Mouse (Mus musculus): ENCODE measurements around the gene Cct7. TPM values are rescaled to one million over a fixed set of nuclear protein-coding genes. Genes with fewer than 3 reads are reported as not detected.

Gene Cct7
- polyA plus RNA-seq, 1 experiment, result 166 TPM

DNA sequence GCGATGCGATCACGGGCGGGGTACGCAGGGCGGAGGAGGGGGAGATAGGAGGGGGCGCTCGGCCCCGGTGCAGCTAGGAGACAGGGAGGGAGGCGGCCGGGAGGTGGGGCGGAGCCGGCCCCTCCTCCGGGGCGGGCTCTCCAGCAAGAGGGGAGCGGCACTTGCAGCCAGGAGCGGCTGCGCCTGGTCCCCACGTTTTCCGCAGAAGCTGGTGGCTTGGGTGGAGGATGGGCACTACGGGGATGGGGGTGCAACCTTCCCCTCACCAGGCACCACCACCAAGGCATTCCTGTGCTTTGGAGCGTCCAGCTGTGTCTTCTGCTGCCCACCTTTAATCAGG is 51.6 kb downstream of the Cct7 start, which contains the start of gene Fbxo41:
Fbxo41 (minus strand) TSS at position 84 of the 340 bp plus-strand sequence.
- no peaks in the 10 kb centered on the region for H3K4me1 ChIP-seq (replicated peaks; ENCODE audit: control insufficient read depth, insufficient read depth, low read length)
- 6% methylated on average over 21 of the region's 22 CpGs for WGBS
- H3K27me3 ChIP-seq (ENCODE audit: control insufficient read depth, insufficient read depth, low read length), result peaks cover 13% of the 10 kb centered on the region; the same call in 1 of the 2 replicates
- H3K36me3 ChIP-seq (ENCODE audit: control insufficient read depth, insufficient read depth, low read length), result no peaks in the 10 kb centered on the region
- H3K27ac ChIP-seq (ENCODE audit: control insufficient read depth, insufficient read depth, low read length), result no peak within 1 kb of the TSS; the same call in 1 of the 2 replicates
- no peak for TF ChIP-seq CTCF (IDR thresholded peaks at IDR 0.05; ENCODE audit: borderline replicate concordance, control insufficient read depth, extremely low read depth, insufficient read depth, low read length, poor library complexity)
- no peak for TF ChIP-seq POLR2A (IDR thresholded peaks at IDR 0.05; ENCODE audit: control insufficient read depth, extremely low read depth, insufficient read depth, low read length, poor library complexity)
- H3K4me3 ChIP-seq (ENCODE audit: control insufficient read depth, insufficient read depth, low read length), result peak within 1 kb of the TSS; percentile 15; the same call in 1 of the 2 replicates
- DNase-seq, result no peak

DNA sequence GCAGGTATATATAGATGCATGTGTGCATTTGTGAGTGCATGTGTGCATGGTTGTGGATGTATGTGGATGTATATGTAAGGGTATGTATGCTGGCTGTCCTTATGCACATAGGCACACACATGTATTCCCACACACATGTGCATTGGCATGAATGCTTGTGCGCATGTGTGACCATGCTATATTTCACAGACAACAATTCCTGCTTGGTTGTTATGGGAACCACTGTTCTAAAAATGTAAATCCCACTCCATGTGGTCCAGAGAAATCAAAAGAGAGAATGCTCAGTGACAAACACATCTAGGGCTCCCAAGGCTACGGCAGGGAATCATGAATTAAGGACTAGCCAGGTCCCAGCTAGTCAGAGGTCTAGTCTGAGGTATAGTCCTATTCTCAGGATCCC is 53.6 kb downstream of the Cct7 start:
- H3K4me1 ChIP-seq (replicated peaks; ENCODE audit: control insufficient read depth, insufficient read depth, low read length), result no peaks in the 10 kb centered on the region
- H3K36me3 ChIP-seq (ENCODE audit: control insufficient read depth, insufficient read depth, low read length), result no peaks in the 10 kb centered on the region
- no peak for TF ChIP-seq CTCF (IDR thresholded peaks at IDR 0.05; ENCODE audit: borderline replicate concordance, control insufficient read depth, extremely low read depth, insufficient read depth, low read length, poor library complexity)
- TF ChIP-seq POLR2A (IDR thresholded peaks at IDR 0.05; ENCODE audit: control insufficient read depth, extremely low read depth, insufficient read depth, low read length, poor library complexity), result no peak
- no peak for DNase-seq
- no peak overlapping the region for H3K4me3 ChIP-seq (ENCODE audit: control insufficient read depth, insufficient read depth, low read length)
- peaks cover 13% of the 10 kb centered on the region; the same call in 1 of the 2 replicates for H3K27me3 ChIP-seq (ENCODE audit: control insufficient read depth, insufficient read depth, low read length)
- no peak overlapping the region for H3K27ac ChIP-seq (ENCODE audit: control insufficient read depth, insufficient read depth, low read length)
- 85% methylated on average over 2 of the region's 2 CpGs for WGBS

DNA sequence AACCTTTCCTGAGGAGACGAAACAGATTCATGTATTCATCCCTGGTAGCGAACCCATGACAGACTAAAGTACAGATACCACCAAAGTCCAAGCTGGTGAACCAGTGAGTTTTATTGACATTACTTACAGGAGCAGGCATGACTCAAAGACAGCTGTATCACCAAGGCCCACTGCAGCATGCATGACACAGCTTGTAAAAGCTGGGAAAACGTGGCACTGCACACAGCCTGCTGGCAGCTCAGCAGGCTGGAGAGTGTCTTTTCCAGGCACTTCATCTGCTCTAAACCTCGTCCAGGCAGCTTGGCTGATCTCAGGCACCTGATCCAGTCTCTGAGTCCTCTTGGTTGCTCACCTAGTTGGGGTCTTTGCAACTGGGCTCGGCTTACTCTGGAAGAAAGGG is 57.3 kb downstream of the Cct7 start:
- 62% methylated on average over 5 of the region's 5 CpGs for WGBS
- H3K27me3 ChIP-seq (ENCODE audit: control insufficient read depth, insufficient read depth, low read length), result peaks cover 15% of the 10 kb centered on the region
- peaks cover 7% of the 10 kb centered on the region; the same call in 1 of the 2 replicates for H3K4me1 ChIP-seq (replicated peaks; ENCODE audit: control insufficient read depth, insufficient read depth, low read length)
- TF ChIP-seq POLR2A (IDR thresholded peaks at IDR 0.05; ENCODE audit: control insufficient read depth, extremely low read depth, insufficient read depth, low read length, poor library complexity) (no peak), CTCF (IDR thresholded peaks at IDR 0.05; ENCODE audit: borderline replicate concordance, control insufficient read depth, extremely low read depth, insufficient read depth, low read length, poor library complexity) (no peak)
- H3K4me3 ChIP-seq (ENCODE audit: control insufficient read depth, insufficient read depth, low read length), result no peak overlapping the region
- H3K27ac ChIP-seq (ENCODE audit: control insufficient read depth, insufficient read depth, low read length), result no peak overlapping the region
- H3K36me3 ChIP-seq (ENCODE audit: control insufficient read depth, insufficient read depth, low read length), result no peaks in the 10 kb centered on the region
- no peak for DNase-seq

DNA sequence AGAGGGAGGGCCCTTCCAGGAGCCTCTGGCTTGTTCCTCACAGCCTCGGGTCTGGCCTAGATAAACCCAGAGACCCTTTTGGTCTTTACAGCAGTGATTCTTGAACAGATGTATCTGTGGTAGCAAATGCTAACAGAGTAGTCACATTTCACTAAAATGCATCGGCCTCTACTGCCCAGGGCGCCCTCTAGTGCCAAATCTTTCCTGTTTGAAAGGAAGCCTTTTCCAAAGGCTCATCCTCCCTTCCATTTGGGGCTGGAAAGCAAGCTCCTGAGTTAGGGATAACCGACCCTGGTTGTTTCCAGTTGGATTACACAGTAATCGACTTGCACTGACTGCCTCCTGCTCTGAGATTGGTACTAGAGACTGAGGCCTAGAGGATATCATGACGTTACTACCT is 59.2 kb downstream of the Cct7 start:
- WGBS, result 10% methylated on average over 6 of the region's 6 CpGs
- no peak overlapping the region for H3K4me3 ChIP-seq (ENCODE audit: control insufficient read depth, insufficient read depth, low read length)
- H3K36me3 ChIP-seq (ENCODE audit: control insufficient read depth, insufficient read depth, low read length), result no peaks in the 10 kb centered on the region
- peaks cover 13% of the 10 kb centered on the region for H3K27me3 ChIP-seq (ENCODE audit: control insufficient read depth, insufficient read depth, low read length)
- H3K4me1 ChIP-seq (replicated peaks; ENCODE audit: control insufficient read depth, insufficient read depth, low read length), result peaks cover 8% of the 10 kb centered on the region; the same call in 1 of the 2 replicates
- peak; percentile 17 for DNase-seq
- TF ChIP-seq POLR2A (IDR thresholded peaks at IDR 0.05; ENCODE audit: control insufficient read depth, extremely low read depth, insufficient read depth, low read length, poor library complexity) (no peak), CTCF (IDR thresholded peaks at IDR 0.05; ENCODE audit: borderline replicate concordance, control insufficient read depth, extremely low read depth, insufficient read depth, low read length, poor library complexity) (no peak)
- no peak overlapping the region for H3K27ac ChIP-seq (ENCODE audit: control insufficient read depth, insufficient read depth, low read length)

DNA sequence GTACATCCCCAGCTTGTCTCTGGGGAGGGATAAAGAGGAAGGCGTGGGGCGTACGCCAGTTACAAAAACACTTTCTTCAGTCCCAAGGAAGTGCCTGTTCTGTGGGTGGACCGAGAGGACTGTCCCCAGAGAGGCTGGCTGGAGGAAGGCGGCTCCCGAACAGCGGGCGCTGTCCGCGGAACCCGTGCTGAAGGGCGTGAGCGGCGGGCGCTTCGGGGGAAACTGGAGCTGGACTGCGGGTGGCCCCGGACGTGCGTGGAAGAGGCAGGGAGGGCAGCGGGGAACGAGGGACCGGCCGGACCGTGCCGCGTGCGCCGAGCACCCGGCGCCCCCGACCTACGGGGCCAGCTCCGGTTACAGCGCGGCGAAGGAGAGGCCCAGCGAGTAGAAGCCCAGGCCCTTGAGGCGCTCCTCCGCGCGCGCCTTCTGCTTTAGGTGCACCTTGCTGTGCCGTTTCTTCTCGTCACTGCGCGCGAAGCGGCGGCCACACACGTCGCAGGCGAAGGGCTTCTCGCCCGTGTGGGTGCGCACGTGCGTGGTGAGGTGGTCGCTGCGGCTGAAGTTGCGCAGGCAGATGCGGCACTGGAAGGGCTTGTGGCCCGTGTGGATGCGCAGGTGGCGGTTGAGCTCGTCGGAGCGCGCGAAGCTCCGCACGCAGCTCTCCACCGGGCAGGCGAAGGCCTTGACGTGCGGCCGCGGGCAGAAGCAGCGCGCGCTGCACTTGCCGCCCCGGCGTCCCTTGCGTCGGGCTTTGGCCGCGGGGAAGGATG is 60.2 kb downstream of the Cct7 start:
- WGBS, result 3% methylated on average over 88 of the region's 88 CpGs
- Histone ChIP-seq H3K4me3 (ENCODE audit: control insufficient read depth, insufficient read depth, low read length) (no peak overlapping the region), H3K4me1 (replicated peaks; ENCODE audit: control insufficient read depth, insufficient read depth, low read length) (peaks cover 8% of the 10 kb centered on the region; the same call in 1 of the 2 replicates), H3K36me3 (ENCODE audit: control insufficient read depth, insufficient read depth, low read length) (no peaks in the 10 kb centered on the region), H3K27ac (ENCODE audit: control insufficient read depth, insufficient read depth, low read length) (no peak overlapping the region), H3K27me3 (ENCODE audit: control insufficient read depth, insufficient read depth, low read length) (peaks cover 13% of the 10 kb centered on the region)
- no peak for DNase-seq
- TF ChIP-seq CTCF (IDR thresholded peaks at IDR 0.05; ENCODE audit: borderline replicate concordance, control insufficient read depth, extremely low read depth, insufficient read depth, low read length, poor library complexity) (no peak), POLR2A (IDR thresholded peaks at IDR 0.05; ENCODE audit: control insufficient read depth, extremely low read depth, insufficient read depth, low read length, poor library complexity) (no peak)

DNA sequence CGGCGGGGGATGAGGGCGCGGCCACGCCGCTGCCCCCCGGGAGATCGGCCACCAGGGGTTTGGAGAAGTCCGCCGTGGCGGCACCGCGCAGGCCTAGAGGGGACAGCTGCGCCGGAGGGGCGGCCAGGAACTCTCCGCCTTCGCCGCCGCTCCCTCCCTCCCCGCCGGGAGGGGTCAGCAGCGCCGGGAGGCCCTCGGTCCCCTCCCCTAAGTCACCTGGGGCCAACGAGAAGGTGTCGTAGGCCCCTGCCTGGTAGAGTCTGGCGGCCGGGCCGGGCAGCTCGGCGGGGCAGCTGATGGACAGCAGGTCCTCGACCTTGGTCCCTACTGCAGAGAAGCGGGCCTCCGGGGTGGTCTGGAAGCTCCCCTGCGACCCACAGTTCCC is 60.7 kb downstream of the Cct7 start:
- H3K36me3 ChIP-seq (ENCODE audit: control insufficient read depth, insufficient read depth, low read length), result no peaks in the 10 kb centered on the region
- H3K27ac ChIP-seq (ENCODE audit: control insufficient read depth, insufficient read depth, low read length), result no peak overlapping the region
- peaks cover 13% of the 10 kb centered on the region for H3K27me3 ChIP-seq (ENCODE audit: control insufficient read depth, insufficient read depth, low read length)
- DNase-seq, result no peak
- 6% methylated on average over 36 of the region's 36 CpGs for WGBS
- TF ChIP-seq CTCF (IDR thresholded peaks at IDR 0.05; ENCODE audit: borderline replicate concordance, control insufficient read depth, extremely low read depth, insufficient read depth, low read length, poor library complexity) (no peak), POLR2A (IDR thresholded peaks at IDR 0.05; ENCODE audit: control insufficient read depth, extremely low read depth, insufficient read depth, low read length, poor library complexity) (no peak)
- peaks cover 8% of the 10 kb centered on the region; the same call in 1 of the 2 replicates for H3K4me1 ChIP-seq (replicated peaks; ENCODE audit: control insufficient read depth, insufficient read depth, low read length)
- H3K4me3 ChIP-seq (ENCODE audit: control insufficient read depth, insufficient read depth, low read length), result no peak overlapping the region

Measured in thymus, adult 2 months (tissue).